Mouse (Mus musculus) embryonic facial prominence, embryonic 11.5 days (tissue): ENCODE results near the gene Lhfp. TPM values are rescaled to one million over a fixed set of nuclear protein-coding genes. Genes with fewer than 3 reads are reported as not detected.

ENCODE experiments used
- ATAC-seq: fragments of 200-750 bp; cut with Nextera tagmentation; replicated peaks from 2 replicates; pipeline ENCODE4 v1.8.0; 2017; ENCODE audit warnings: low read depth; ENCODE audit not compliant: insufficient number of reproducible peaks, low FRiP score, low TSS enrichment
- DNase-seq: peaks from one replicate; pipeline ENCODE4 v3.0.0-alpha.2; 2015; ENCODE audit warnings: low spot score
- H3K27ac ChIP-seq: fragments of 300-500 bp; sonication (generic); replicated peaks from 2 replicates; pipeline ENCODE4 v1.5.1; 2014; ENCODE audit warnings: mild to moderate bottlenecking, low read depth, low read length, control low read depth
- H3K27me3 ChIP-seq: fragments of 300-500 bp; sonication (generic); 2 replicates; pipeline ENCODE4 v1.6.1; 2014; ENCODE audit warnings: mild to moderate bottlenecking, low read length, moderate library complexity, mixed read lengths; ENCODE audit not compliant: control insufficient read depth, insufficient read depth
- H3K36me3 ChIP-seq: fragments of 300-500 bp; sonication (generic); replicated peaks from 2 replicates; pipeline ENCODE4 v1.6.1; 2014; ENCODE audit warnings: low read depth, mild to moderate bottlenecking, low read length, moderate library complexity, mixed read lengths; ENCODE audit not compliant: control insufficient read depth, insufficient read depth
- H3K4me1 ChIP-seq: fragments of 300-500 bp; sonication (generic); 2 replicates; pipeline ENCODE4 v1.6.1; 2014; ENCODE audit warnings: low read length, mixed read lengths; ENCODE audit not compliant: control insufficient read depth, insufficient read depth
- H3K4me2 ChIP-seq: fragments of 300-500 bp; sonication (generic); 2 replicates; pipeline ENCODE4 v1.6.1; 2014; ENCODE audit warnings: low read depth, mild to moderate bottlenecking, control low read depth, low read length, moderate library complexity
- H3K4me3 ChIP-seq: fragments of 300-500 bp; sonication (generic); 2 replicates; pipeline ENCODE4 v1.5.1; 2014; ENCODE audit warnings: low read depth, low read length, control low read depth
- H3K9ac ChIP-seq: fragments of 300-500 bp; sonication (generic); replicated peaks from 2 replicates; pipeline ENCODE4 v1.6.1; 2014; ENCODE audit warnings: mild to moderate bottlenecking, control low read depth, low read length
- H3K9me3 ChIP-seq: fragments of 300-500 bp; sonication (generic); replicated peaks from 2 replicates; pipeline ENCODE4 v1.6.1; 2016; ENCODE audit warnings: mild to moderate bottlenecking, low read length, inconsistent platforms, mixed read lengths; ENCODE audit not compliant: control insufficient read depth
- WGBS: fragments of 180-500 bp; shearing (Covaris S2); extraction: QIAGEN DNeasy Blood & Tissue Kit; methylation state at CpG from one replicate; pipeline ENCODE4 v1.1.7; 2014; 5-methylcytosine and 5-hydroxymethylcytosine counted together
- polyA plus RNA-seq: library from polyadenylated mRNA; unstranded; fragments of >200 nt; fragmentation: Nextera tagmentation; extraction: Ambion mirVana; gene quantifications from 2 replicates; pipeline ENCODE4 v1.2.1, GENCODE M21; 2014

Lhfp gene
- polyA plus RNA-seq, 1 experiment from 2014 or later, result 29.2 TPM

DNA sequence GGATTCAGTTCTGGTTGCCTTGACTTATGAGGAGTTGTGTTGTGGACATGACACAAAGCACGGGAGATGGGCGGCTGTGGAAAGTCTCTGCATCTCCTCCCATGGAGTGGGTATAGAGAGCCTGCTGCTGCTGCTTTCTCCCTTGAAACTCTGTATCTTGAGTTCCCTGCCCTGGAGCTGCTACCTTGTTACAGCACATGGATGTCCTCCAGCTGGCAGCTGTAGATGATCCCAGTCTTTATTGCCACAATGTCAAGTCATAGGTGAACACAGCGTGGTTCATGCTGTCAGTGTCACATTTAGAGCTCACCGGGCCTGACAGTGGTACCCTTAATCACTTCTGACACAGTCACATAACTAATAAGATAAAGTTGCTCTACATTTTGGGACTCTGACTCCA lies 251.7 kb downstream of the Lhfp start:
- Histone ChIP-seq H3K36me3 (no peaks in the 10 kb centered on the region), H3K9ac (no peak overlapping the region), H3K4me3 (no peak overlapping the region), H3K4me1 (no peaks in the 10 kb centered on the region), H3K9me3 (no peaks in the 10 kb centered on the region), H3K27ac (no peak overlapping the region), H3K27me3 (no peaks in the 10 kb centered on the region), H3K4me2 (no peak overlapping the region)
- 92% methylated on average over 4 of the region's 4 CpGs for WGBS
- DNase-seq, result no peak
- ATAC-seq, result no peak

DNA sequence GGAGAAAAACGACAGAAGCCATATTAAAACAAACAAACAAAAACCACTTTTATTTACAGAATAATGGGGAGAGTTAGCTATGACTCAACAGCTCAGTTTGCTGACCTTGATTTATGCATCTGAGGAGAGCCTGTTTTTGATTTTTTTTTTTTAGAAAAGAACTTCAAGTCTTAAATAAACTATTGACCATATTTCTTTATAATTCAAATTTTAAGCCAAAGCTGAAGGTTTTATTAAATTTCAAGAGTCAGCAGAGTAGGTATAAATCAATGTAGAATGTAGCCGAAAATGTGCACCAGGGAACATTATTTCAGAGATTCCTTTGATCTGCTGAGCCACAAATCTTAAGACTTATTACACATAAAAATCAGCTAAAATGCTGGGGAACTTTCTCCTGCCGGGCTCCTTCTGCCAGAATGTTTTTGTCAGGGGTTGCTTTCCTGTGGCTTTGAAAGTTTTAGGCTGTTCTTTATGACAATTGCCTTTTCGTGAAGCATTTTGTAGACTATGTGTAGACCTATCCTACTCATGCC lies 252.6 kb downstream of the Lhfp start:
- Histone ChIP-seq H3K36me3 (no peaks in the 10 kb centered on the region), H3K27ac (no peak overlapping the region), H3K4me3 (no peak overlapping the region), H3K9me3 (no peaks in the 10 kb centered on the region), H3K4me2 (no peak overlapping the region), H3K9ac (no peak overlapping the region), H3K27me3 (no peaks in the 10 kb centered on the region), H3K4me1 (no peaks in the 10 kb centered on the region)
- ATAC-seq (no peak), DNase-seq (no peak)
- 80% methylated on average over 4 of the region's 4 CpGs for WGBS

DNA sequence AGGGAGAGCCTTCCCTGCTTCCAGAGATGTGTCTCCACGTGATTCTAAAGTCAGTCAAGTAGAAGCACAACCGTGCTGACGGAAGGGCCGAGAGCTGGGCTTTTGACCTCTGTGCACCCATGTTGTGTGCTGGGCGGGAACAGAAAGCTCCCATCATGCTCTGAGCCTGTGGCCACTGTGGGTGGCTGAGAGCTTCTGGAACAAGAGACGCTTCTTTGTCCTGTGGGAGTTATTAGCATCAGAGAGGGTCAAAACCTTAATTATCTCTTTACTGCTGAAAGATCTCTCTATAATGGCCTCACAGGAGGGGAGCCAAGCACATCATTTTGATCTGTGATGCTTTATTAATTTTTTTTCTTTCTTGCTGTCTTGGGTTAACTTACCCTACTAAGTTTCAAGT lies 253.5 kb downstream of the Lhfp start:
- no peak overlapping the region for H3K9ac ChIP-seq
- no peak overlapping the region for H3K4me3 ChIP-seq
- H3K27me3 ChIP-seq, result no peaks in the 10 kb centered on the region
- H3K36me3 ChIP-seq, result no peaks in the 10 kb centered on the region
- no peak overlapping the region for H3K27ac ChIP-seq
- no peak overlapping the region for H3K4me2 ChIP-seq
- ATAC-seq (no peak), DNase-seq (no peak)
- WGBS, result 46% methylated on average over 6 of the region's 6 CpGs
- H3K4me1 ChIP-seq, result no peaks in the 10 kb centered on the region
- H3K9me3 ChIP-seq, result no peaks in the 10 kb centered on the region

DNA sequence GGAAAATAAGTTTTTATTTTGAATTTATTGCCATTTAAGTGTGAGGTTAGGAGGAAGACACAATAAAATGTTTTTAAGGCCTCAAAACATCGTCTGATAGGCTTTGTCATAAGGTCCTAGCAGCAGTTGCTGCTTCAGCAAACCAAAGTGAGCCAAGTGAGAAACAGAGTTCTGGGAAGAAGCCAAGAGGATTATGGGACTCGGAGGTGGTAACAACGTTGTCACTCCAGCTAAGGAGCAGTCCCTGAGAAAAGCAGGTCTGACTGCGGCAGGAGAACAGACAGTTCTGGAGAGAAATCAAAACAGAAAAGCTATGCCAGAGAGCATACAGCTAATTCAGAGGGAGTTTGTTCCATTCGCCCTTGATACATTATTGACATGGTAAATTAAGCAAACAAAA lies 260.5 kb downstream of the Lhfp start:
- H3K27ac ChIP-seq, result no peak overlapping the region
- no peak overlapping the region for H3K4me3 ChIP-seq
- H3K27me3 ChIP-seq, result no peaks in the 10 kb centered on the region
- no peak overlapping the region for H3K9ac ChIP-seq
- 75% methylated on average over 5 of the region's 5 CpGs for WGBS
- no peaks in the 10 kb centered on the region for H3K36me3 ChIP-seq
- H3K4me2 ChIP-seq, result no peak overlapping the region
- DNase-seq, result no peak
- ATAC-seq, result no peak
- H3K9me3 ChIP-seq, result no peaks in the 10 kb centered on the region
- H3K4me1 ChIP-seq, result no peaks in the 10 kb centered on the region

DNA sequence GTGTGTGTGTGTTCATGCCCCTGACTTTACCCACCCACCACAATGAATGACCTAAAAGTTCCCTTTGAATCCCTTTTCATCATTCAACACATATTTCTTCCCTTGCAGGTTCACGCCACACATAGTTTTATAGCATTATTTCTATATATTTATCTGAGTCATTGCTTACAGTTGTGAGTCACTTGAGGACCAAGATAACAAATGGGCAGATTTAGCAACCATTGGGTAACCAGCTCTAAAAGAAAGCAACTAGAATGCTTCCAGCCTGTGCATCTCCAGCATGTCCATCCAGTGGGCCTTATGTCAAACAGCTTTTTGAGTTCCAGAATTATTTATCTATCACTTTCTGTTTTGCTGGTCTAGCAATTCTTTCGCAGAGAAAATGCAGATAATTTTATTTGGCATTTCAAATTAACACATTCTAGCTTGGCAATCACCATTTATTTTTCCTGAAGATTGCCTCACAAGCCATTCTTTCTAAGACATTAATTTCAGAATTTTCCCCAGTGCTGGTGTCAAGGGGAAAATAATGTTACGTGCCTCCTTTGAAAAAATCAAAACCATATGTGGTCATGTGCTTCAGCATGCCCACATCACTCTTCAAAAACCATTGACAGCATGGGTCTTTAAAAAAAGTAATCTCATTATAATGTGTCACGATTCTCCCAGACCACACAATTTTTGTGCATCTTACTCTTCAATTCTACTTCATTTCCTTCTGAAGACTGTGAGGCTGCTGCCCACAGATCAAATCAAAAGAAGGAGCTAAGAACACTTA lies 263.0 kb downstream of the Lhfp start:
- H3K36me3 ChIP-seq, result no peaks in the 10 kb centered on the region
- no peak overlapping the region for H3K4me3 ChIP-seq
- 60% methylated on average over 4 of the region's 4 CpGs for WGBS
- no peak overlapping the region for H3K4me2 ChIP-seq
- H3K9ac ChIP-seq, result no peak overlapping the region
- no peaks in the 10 kb centered on the region for H3K9me3 ChIP-seq
- DNase-seq, result no peak
- no peak overlapping the region for H3K27ac ChIP-seq
- ATAC-seq, result no peak
- no peaks in the 10 kb centered on the region for H3K4me1 ChIP-seq
- H3K27me3 ChIP-seq, result no peaks in the 10 kb centered on the region

DNA sequence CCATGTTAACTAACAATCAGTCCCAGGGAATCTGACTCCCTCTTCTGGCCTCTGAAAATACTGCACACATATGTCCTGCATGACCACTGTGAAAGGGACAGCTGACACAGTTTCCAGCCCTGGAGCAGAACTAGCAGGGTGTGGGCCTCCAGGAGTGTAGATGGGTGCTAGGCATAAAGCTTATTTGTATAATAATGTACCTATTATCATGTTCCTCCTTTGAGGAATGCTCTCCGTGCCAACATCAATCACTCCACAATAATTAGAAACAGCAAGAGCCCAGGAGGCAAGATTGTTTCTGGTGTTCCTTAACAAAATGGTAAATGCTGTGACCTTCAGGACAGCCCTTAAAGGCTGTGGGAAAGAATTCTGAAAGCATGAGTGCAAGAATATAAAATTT lies 264.5 kb downstream of the Lhfp start:
- Histone ChIP-seq H3K4me3 (no peak overlapping the region), H3K4me1 (no peaks in the 10 kb centered on the region), H3K4me2 (no peak overlapping the region), H3K27ac (no peak overlapping the region), H3K27me3 (no peaks in the 10 kb centered on the region), H3K36me3 (no peaks in the 10 kb centered on the region), H3K9ac (no peak overlapping the region), H3K9me3 (no peaks in the 10 kb centered on the region)
- 59% methylated on average over 1 of the region's 1 CpGs for WGBS
- no peak for ATAC-seq
- no peak for DNase-seq

DNA sequence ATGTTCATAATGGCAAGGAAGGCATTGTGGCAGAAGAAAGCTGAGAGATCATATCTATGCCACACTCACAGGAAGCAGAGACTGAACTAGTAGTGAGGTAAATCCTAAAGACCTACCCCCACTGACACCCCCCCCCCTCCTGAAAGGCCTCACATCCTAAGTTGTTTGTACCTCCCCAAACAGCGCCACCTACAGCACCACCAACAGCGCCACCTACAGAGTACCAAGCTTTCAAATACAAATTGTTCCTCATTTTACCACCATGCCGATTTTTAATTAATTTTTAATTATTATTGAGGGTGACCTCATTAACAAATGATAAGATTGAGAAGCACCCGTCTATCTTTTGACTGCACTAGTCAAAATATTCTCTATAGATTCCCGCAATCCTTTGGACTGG lies 267.3 kb downstream of the Lhfp start:
- H3K36me3 ChIP-seq, result no peaks in the 10 kb centered on the region
- DNase-seq (no peak), ATAC-seq (no peak)
- no peak overlapping the region for H3K4me3 ChIP-seq
- H3K4me2 ChIP-seq, result no peak overlapping the region
- H3K4me1 ChIP-seq, result no peaks in the 10 kb centered on the region
- no peak overlapping the region for H3K9ac ChIP-seq
- H3K27me3 ChIP-seq, result no peaks in the 10 kb centered on the region
- 51% methylated on average over 5 of the region's 5 CpGs for WGBS
- H3K9me3 ChIP-seq, result no peaks in the 10 kb centered on the region
- H3K27ac ChIP-seq, result no peak overlapping the region

DNA sequence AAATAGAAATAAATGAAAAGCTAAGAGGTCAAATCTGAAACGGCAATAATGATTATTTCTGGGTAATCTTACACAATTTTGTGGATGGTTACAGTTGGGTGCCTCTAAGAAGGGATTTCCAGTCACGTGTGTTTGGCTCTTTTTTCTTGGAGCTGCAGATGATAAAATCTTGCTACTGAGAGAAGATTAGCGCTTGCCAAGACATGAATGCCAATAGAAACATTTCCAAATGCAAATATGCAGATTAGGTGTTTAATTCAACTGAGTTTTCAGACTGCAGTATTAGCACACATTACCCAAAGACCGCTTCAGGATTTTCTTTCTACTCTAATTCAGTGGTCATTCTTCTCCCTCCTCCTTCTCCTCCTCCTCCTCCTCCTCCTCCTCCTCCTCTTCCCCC lies 268.8 kb downstream of the Lhfp start:
- Histone ChIP-seq H3K36me3 (no peaks in the 10 kb centered on the region), H3K9ac (no peak overlapping the region), H3K4me1 (no peaks in the 10 kb centered on the region), H3K4me2 (no peak overlapping the region), H3K4me3 (no peak overlapping the region), H3K27ac (no peak overlapping the region), H3K27me3 (no peaks in the 10 kb centered on the region), H3K9me3 (no peaks in the 10 kb centered on the region)
- ATAC-seq (no peak), DNase-seq (no peak)
- 72% methylated on average over 4 of the region's 4 CpGs for WGBS
